Mouse (Mus musculus): ENCODE measurements around the gene Mtln.

DNA sequence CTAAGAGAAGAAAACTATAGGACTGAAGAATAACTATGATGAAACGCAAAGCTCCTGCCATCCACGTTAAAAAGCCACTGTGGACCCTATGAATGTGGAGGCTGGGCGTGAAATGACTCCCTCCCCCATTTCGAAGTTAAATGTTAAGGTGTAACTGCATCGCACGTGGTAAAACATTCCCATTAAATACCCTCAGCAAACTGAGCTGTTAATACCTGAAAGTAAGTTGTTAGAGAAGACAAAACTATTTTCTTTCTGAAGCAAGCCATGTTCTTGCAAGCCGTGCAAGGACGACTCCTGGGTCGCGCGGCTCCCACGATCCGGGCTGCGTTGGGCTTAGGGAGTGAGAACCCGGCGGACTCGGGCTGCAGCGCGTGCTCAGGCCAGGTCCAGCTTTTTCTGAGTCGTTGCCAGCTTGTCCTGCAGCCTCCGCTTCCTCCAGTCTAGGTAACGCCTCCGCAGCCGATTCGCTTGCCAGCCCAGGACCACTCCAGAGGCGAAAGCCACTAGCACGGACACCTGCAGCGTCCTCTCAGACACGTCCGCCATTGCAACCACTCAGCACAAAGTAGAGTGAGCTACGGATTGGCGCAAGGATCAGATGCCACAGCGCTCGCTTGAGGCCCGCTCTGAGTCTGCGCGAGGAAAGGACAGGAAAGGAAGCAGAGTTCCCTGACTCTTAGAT, at the start of gene Mtln:
- TF ChIP-seq CTCF (conservative IDR thresholded peaks at IDR 0.05; ENCODE audit: low read length): no peak
- no peak for TF ChIP-seq NANOG (IDR thresholded peaks at IDR 0.05; ENCODE audit: borderline replicate concordance, low read length)

All from E14TG2a.4 (cell line).